16 mouse cellular contexts compared by ENCODE assay signal in genomic region chr5:119678516-119678915, GRCm38 (mm10). TPM values are rescaled to one million over a fixed set of nuclear protein-coding genes. Genes with fewer than 3 reads are reported as not detected.
A peak's percentile ranks its signal among the peaks of the same experiment; 100 is the strongest.
DNase-seq lines count a peak whose midpoint lies in the region; ATAC-seq and TF ChIP-seq lines count a peak whose summit lies in the region.
"Had no signal": no experiment of that assay in that cellular context is flagged by ENCODE, and none has a peak within 500 bp of the region (broad histone marks: within the 10 kb centered on the region; RNA-seq: fewer than 3 reads in every experiment).

No protein-coding gene starts in this region.

- H3K4me3 ChIP-seq in kidney, embryonic 15.5 days (replicated peaks): peak overlapping the region; percentile 21
- no peak overlapping the region for H3K4me3 ChIP-seq in intestine, embryonic 16.5 days (ENCODE audit: low read length)
- H3K4me3 ChIP-seq in left cerebral cortex, adult 2 months: no peak overlapping the region
- H3K4me3 ChIP-seq: neural tube, embryonic 13.5 days had no signal

- no peak for TF ChIP-seq CTCF in left cerebral cortex, adult 2 months (IDR thresholded peaks at IDR 0.05)

- peaks cover 97% of the 10 kb centered on the region for H3K27me3 ChIP-seq in kidney, embryonic 15.5 days
- H3K27me3 ChIP-seq in intestine, embryonic 16.5 days (replicated peaks; ENCODE audit: control insufficient read depth, insufficient read depth, low read length): 0 out of 2 replicates have a peak, but pooled peaks cover 6% of the 10 kb centered on the region

- peaks cover 37% of the 10 kb centered on the region for H3K4me1 ChIP-seq in kidney, embryonic 15.5 days
- H3K4me1 ChIP-seq in intestine, embryonic 16.5 days (ENCODE audit: control insufficient read depth, insufficient read depth, low read length): peaks cover 25% of the 10 kb centered on the region

- peaks cover 18% of the 10 kb centered on the region for H3K36me3 ChIP-seq in kidney, embryonic 15.5 days
- peaks cover 13% of the 10 kb centered on the region for H3K36me3 ChIP-seq in intestine, embryonic 16.5 days (ENCODE audit: control insufficient read depth, insufficient read depth, low read length)
- H3K36me3 ChIP-seq: neural tube, embryonic 13.5 days had no signal

- WGBS in kidney, embryonic 15.5 days: 57% methylated on average over 5 of the region's 5 CpGs
- 59% methylated on average over 5 of the region's 5 CpGs for WGBS in intestine, embryonic 16.5 days

- peak overlapping the region; percentile 33 for H3K9ac ChIP-seq in kidney, embryonic 15.5 days
- H3K9ac ChIP-seq in intestine, embryonic 16.5 days (ENCODE audit: low read depth, low read length): 0 out of 2 replicates have a peak overlapping the region, but pooled peaks have one; percentile 6
- H3K9ac ChIP-seq: neural tube, embryonic 13.5 days had no signal

- peak overlapping the region; percentile 51; the same call in 1 of the 2 replicates for H3K27ac ChIP-seq in kidney, embryonic 15.5 days
- H3K27ac ChIP-seq in intestine, embryonic 16.5 days (ENCODE audit: low read length): no peak overlapping the region
- no peak overlapping the region for H3K27ac ChIP-seq in left cerebral cortex, adult 2 months
- H3K27ac ChIP-seq: macrophage; neural tube, embryonic 13.5 days had no signal

- peak overlapping the region; percentile 84 for H3K4me2 ChIP-seq in kidney, embryonic 15.5 days
- H3K4me2 ChIP-seq in intestine, embryonic 16.5 days (ENCODE audit: low read depth, low read length): no peak overlapping the region
- H3K4me2 ChIP-seq: neural tube, embryonic 13.5 days had no signal

- DNase-seq in kidney, postnatal 25 days: no peak
- DNase-seq in urinary bladder, postnatal 14 days (ENCODE audit: low spot score): peak; percentile 14
- no peak for DNase-seq in urinary bladder, postnatal 36 days (ENCODE audit: low spot score in 2 of 2)
- DNase-seq in ovary, postnatal 14 days (ENCODE audit: low spot score): no peak
- DNase-seq in left cerebral cortex, adult 2 months (ENCODE audit: extremely low spot score in 1 of 2, low spot score in 2 of 2): no peak
- DNase-seq: cerebellum, adult 2 months; kidney, postnatal 4 days; layer of hippocampus, postnatal 36 days; liver; retina, postnatal 1 day had no signal

- no peaks in the 10 kb centered on the region for H3K9me3 ChIP-seq in kidney, embryonic 15.5 days (replicated peaks)
- no peaks in the 10 kb centered on the region for H3K9me3 ChIP-seq in intestine, embryonic 16.5 days (ENCODE audit: control insufficient read depth, low read length)
- H3K9me3 ChIP-seq: neural tube, embryonic 13.5 days had no signal

- intact Hi-C loops in left cerebral cortex, adult 2 months (cut with DNase I): loop anchor here (5.0 kb wide), 1 partner anchor 744 kb away; no protein-coding TSS in a partner anchor

- ATAC-seq in kidney, embryonic 15.5 days (replicated peaks; ENCODE audit: low FRiP score): no peak
- no peak for ATAC-seq in intestine, embryonic 16.5 days
- ATAC-seq: activated CD4-positive, CD25-positive, alpha-beta regulatory T cell, adult 4 months; hindbrain, embryonic 16.5 days had no signal

RNA-seq across cellular contexts. Expression of gene Tbx3, which starts 8.0 kb away (rescaled TPM):
- 51.1 and 54.4 TPM in 2 replicates for polyA plus RNA-seq in kidney, embryonic 15.5 days (2015; fragmentation: Nextera tagmentation; extraction: Ambion mirVana)
- polyA plus RNA-seq in intestine, embryonic 16.5 days (2015; fragmentation: Nextera tagmentation; extraction: Ambion mirVana): 37.5 and 44.6 TPM in 2 replicates
- 1 to 10 TPM; 3.1 to 5.5 TPM for total RNA-seq in left cerebral cortex, adult 2 months (2021)
- polyA plus RNA-seq: activated CD4-positive, CD25-positive, alpha-beta regulatory T cell, adult 4 months; macrophage had no signal
